Mouse (Mus musculus) liver, embryonic 14.5 days (tissue): Measurements from ENCODE around the gene Pnmal1.

Experiments used
- CTCF ChIP-seq: IDR thresholded peaks from 2 replicates; pipeline ENCODE4 v1.5.1; 2016; ENCODE audit warnings: antibody characterized with exemption, low read depth, control low read depth
- EP300 ChIP-seq: IDR thresholded peaks from 2 replicates; pipeline ENCODE4 v1.6.1; 2016; ENCODE audit warnings: antibody characterized with exemption, low read depth

DNA sequence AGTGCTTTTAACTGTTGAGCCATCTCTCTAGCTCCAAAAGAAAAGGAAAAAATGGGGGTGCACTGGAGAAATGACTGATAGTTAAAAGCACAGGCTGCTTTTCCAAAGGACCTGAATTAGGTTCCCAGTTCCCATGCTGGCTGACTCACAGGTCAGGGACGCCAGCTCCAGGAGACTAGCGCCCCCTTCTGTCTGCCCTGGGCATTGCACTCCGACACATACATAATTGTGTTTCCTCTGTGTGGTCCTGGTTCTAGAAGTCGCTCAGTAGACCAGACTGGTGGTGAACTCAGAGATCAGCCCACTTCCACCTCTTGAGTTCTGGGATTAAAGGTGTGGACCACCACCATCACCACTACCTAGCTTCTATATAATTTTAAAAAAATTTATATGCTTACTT, 22.2 kb upstream of the Pnmal1 start:
- no peak for TF ChIP-seq EP300
- TF ChIP-seq CTCF: peak; percentile 77
